Mouse (Mus musculus): ENCODE results near the gene Ubald2.
A peak's percentile ranks its signal among the peaks of the same experiment; 100 is the strongest.

Gene Ubald2

DNA sequence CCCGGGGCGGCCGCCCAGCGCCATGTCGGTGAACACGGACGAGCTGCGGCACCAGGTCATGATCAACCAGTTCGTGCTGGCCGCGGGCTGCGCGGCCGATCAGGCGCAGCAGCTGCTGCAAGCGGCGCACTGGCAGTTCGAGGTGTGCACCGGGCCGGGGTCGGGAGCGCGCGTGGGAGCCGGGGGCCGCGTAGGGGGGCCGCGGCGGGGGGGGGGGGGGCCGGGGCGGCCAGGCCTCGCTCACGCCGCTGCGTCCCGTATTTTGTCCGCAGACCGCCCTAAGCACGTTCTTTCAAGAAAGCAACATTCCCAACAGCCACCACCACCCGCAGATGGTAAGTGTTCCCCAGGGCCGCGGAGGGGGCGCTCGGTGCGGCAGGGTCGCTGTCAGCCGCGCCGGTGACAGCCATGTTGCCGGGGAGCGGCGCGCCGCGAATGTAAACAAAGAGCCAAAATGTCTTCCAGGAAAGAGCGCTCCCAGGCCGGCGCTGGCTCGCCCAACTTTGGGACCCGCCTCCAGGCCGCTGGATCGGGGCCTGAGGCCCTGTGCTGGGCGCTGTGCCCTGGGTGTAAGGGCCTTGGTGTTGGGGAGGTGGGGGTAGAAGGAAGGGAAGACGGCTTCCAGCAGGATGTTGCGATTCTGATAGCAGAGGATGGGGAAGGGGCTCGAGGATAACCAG is 533 bp downstream of the Ubald2 start:
- no peak for DNase-seq (ENCODE audit: low read depth, low spot score)

DNA sequence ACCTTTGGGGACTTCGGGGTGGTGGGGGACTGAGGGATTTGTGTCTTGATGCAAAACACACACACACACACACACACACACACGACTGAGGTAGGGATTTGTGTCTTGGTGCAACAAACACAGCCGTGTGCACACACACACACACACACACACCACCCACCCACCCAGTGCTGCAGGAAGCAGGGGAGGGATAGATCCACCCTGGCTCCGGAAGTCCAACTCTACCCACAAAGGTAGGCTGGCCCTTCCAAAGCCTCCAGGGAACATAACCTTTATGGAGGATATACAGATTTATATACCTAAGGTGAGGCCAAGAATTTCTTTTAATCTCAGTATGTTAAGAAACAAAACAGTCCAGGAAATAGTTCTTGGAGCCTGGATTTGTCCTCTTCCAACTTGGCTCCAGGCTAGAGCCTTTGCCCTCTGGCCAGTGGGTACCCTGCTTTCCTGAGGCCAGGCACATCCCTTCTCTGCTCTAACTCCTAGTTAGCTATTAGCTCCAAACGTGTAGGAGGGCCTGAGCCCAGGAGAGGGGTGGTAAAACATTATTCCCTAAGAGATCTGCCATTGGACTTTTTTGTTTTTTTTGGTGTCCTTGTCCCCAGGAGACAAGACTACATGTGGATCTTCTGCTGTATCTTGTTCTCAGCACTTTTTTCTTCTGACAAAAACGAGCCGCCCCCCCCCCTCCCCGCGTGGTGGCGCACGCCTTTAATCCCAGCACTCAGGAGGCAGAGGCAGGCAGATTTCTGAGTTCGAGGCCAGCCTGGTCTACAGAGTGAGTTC is 1.3 kb downstream of the Ubald2 start:
- no peak for DNase-seq (ENCODE audit: low read depth, low spot score)

DNA sequence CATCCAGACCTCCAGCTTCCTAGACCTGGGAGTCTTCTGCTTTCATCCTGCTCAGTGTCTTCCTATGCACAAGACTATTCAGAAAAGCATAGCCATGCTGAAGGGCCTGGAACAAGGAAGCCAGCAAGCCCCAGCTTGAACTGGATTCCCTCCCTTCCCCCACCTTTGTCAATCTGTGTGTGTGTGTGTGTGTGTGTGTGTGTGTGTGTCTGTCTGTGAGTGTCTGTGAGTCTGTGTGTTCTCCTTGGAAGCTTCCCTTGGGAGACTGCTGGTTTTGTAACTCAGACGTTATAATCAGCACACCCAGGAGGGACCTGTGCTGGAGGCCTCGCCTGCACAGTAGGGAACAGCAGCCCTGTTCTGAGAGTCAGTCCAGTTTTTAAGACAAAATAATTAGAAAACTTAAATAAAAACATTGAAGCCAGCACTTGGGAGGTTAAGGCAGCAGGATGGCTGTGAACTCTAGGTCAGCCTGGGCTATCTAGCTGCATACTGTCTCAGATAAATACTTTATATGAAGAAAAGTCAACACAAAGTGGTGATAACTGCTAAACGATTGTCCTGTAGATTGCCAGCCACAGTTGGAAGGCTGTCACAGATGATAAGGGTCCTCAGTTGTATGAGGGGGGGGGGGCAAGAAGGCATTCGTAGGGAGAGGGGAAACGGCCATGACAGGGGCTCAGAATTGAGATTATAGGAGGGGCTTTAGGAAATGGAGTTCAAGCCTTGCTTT is 2.3 kb downstream of the Ubald2 start:
- no peak for DNase-seq (ENCODE audit: low read depth, low spot score)

- no peak for DNase-seq (ENCODE audit: low read depth, low spot score)
Observed at GRCm38 (mm10) chr11:116436725-116437331, 2.9 kb downstream of the Ubald2 start.

DNA sequence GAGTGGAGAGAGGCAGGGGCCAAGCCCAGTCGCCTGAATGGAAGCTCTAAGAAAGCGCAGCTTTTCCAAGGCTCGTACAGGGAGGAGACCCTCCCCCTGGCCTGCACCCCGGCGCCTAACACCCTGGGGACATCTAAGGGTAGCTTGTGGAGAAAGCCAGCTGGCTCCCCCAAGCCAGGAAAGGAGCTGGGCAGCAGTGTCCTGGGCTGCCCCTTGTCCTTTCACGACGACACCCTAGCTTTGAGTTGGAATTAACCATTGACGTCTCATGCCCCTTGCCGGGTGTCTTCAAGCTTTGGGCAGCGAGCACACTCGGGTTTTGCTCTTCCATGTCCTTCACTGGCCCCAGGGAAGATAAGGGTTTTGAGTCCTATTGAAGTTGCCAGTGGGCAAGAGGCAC is 3.6 kb downstream of the Ubald2 start:
- no peak for DNase-seq (ENCODE audit: low read depth, low spot score)

- no peak for DNase-seq (ENCODE audit: low read depth, low spot score)
Observed at GRCm38 (mm10) chr11:116439269-116440240, 5.7 kb downstream of the Ubald2 start.

DNA sequence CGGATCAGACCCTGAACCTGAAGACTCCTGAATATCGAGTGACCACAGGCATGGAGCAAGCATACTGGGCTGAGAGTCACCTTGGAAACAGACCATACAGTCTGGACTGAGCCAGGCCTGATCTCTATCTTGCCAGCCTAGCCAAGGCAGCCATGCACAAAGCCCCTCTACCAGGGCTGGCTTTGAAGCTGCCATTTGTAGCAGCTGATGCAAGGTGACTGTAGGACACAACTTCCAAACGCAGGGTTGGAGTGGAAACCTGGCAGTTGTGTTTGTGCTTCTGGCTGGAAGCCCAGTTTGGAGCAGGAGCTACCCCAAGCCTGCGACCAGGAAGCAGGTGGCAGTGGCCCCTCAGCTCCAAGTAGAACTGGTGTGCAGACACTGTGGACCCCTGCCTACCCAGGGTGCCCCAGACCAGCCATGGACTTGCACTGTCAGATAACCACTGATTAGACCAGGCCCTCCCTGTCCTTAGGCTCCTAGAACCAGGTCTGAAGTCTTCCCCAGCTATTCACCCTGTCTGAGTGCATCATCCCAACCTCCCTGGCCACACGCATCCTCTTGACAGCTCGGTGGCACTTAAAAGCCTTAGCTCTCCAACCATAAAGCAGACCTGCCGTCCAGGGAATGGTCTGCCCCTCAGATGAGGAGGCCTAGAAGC is 6.6 kb downstream of the Ubald2 start:
- no peak for DNase-seq (ENCODE audit: low read depth, low spot score)

- DNase-seq (ENCODE audit: low read depth, low spot score): no peak
Observed at GRCm38 (mm10) chr11:116442129-116442866, 8.4 kb downstream of the Ubald2 start.

- no peak for DNase-seq (ENCODE audit: low read depth, low spot score)
Observed at GRCm38 (mm10) chr11:116442867-116443177, 8.9 kb downstream of the Ubald2 start.

- DNase-seq (ENCODE audit: low read depth, low spot score): no peak
Observed at GRCm38 (mm10) chr11:116443311-116443710, 9.4 kb downstream of the Ubald2 start.

DNA sequence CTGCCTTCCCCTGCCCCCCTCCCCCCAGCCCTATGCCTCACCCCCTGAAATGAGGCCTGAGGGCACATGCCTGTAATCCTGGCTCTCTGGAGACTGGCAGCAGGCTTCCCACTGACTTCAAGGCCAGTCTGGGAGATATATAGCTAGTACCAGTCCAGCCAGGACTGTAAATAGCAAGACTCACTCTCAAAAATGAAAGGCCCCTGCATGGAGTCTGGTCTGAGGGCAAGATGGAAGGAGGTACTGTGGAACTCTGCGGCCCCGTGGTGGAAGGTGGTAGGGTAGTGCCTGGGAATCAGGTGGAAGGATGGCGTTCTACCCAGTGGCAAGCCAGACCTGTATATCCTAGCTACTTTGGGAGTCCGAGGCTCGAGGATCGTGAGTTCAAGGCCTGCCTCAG is 10.0 kb downstream of the Ubald2 start:
- no peak for DNase-seq (ENCODE audit: low read depth, low spot score)

DNA sequence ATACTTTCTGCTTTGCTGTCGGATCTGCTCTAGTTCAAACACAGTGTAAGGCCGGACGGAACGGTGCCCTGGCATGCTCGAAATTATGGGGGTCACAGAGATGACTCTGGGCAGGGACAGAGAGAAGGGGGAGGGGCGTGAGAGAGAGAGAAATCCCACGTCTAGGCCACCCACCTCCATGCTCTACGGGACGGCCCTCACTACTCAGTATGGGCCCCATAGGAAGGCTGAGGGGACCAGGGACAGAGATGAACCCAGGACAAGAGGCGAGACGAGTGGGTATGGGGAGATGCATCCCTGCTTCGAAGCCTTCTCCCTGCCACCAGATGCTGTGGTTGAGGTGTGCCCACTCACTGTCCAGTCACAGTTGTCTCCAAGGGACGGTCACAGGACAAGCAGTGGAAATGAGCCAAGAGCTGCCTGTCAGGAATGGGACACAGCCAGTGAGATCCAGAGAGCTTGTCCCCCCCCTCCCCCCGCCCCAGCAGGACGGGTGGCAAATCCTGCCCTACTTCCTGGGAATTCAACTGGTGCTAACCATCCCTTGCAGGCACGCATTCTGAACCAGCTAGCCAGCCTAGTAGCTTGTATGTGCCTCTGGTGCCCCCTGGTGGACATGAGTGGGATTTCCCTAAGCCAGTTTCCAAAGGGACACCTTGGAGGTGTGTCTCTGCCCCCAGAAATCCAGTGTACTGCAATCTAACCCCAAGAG is 11.9 kb downstream of the Ubald2 start:
- DNase-seq (ENCODE audit: low read depth, low spot score): peak; percentile 82

GRCm38 (mm10) chr11:116446308-116446887 is 12.5 kb downstream of the Ubald2 start:
- DNase-seq (ENCODE audit: low read depth, low spot score): no peak

GRCm38 (mm10) chr11:116447822-116448221 is 13.9 kb downstream of the Ubald2 start:
- no peak for DNase-seq (ENCODE audit: low read depth, low spot score)

GRCm38 (mm10) chr11:116449341-116449740 is 15.4 kb downstream of the Ubald2 start:
- DNase-seq (ENCODE audit: low read depth, low spot score): no peak

- DNase-seq (ENCODE audit: low read depth, low spot score): no peak
Observed at GRCm38 (mm10) chr11:116453889-116454288, 20.0 kb downstream of the Ubald2 start.

DNA sequence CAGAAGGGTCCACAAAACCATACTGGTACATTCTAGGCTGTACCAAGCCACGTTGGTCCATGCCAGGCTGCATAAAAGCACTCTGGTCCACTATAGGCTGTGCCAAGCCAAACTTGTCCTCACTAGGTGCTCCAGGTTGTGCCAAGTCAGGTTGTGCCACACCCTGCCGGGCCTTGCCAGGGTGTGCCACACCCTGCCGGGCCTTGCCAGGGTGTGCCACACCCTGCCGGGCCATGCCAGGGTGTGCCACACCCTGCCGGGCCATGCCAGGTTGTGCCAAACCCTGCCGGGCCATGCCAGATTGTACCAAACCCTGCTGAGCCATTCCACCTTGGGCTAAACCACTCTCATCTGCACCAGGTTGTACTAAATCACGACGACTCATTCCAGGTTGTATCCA is 22.3 kb downstream of the Ubald2 start:
- no peak for DNase-seq (ENCODE audit: low read depth, low spot score)

DNA sequence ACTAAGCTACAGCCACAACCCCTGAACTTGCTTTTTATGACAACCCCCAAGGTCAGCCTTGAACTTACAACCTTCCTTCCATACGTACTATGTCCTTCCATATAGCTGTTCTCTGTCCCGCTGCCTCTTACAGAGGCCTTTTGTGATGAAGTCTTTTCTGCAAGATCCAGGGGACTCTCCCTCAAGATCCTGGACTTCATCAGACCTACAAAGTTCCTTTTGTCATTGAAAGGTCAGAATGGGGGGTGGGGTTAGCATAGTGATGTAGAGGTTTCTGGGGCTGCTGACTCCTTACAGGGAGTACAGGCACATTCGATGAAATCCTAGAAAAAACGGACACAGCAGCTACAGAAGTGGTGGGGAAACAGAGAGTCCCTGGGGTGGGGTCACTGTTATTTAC is 25.9 kb downstream of the Ubald2 start:
- DNase-seq (ENCODE audit: low read depth, low spot score): no peak

DNA sequence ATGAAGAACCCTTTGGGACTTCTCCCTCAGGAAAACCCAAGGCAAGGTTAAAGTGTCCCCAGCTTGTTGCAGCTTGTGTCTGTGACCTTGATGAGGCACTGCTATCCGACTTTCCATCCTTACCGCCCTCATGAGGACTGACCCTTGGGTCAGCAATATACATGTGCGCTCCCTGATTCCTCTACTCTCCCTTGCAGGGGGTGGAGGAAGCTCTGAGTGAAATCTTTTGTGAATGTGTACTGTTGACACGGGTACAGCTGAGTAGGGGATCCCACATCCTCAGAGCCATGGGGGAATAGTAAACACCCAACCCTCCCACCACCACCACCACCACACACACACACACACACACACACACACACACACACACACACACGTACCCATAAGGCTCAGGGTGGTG is 29.4 kb downstream of the Ubald2 start:
- no peak for DNase-seq (ENCODE audit: low read depth, low spot score)
